Mouse (Mus musculus) heart, postnatal 4 days (tissue): Measurements from ENCODE around the gene Cox4i2. TPM values are rescaled to one million over a fixed set of nuclear protein-coding genes. Genes with fewer than 3 reads are reported as not detected.

Experiments used
- DNase-seq: peaks from one replicate; pipeline ENCODE4 v3.0.0; 2021
- microRNA-seq, 2 experiments: library from miRNA; unstranded; fragments of <30 nt; microRNA quantifications; one replicate each; pipeline ENCODE4 v1.2.0; 2021 to 2022
- total RNA-seq, 2 experiments: library from RNA; stranded (reverse); gene quantifications; 2 replicates each; pipeline ENCODE4 v1.2.3; 2021

The Cox4i2 gene
- total RNA-seq, 2 experiments from 2014 or later, result 13.7 to 15.1 TPM

DNA sequence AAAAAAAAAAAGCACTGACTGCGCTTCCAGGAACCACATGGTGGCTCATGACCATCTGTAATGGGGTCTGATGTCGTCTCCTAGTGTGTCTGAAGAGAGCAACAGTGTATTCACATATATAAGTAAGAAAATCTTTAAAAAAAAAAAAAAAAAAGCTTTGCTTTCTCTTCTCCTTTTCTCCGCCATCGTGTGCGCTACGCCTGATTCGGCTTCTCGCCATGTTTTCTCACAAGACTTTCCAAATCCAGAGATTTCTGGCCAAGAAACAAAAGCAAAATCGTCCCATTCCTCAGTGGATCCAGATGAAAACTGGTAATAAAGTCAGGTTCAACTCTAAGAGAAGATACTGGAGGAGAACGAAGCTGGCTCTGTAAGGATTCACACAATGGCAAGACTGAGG, 48.3 kb downstream of the Cox4i2 start:
- DNase-seq, result no peak

DNA sequence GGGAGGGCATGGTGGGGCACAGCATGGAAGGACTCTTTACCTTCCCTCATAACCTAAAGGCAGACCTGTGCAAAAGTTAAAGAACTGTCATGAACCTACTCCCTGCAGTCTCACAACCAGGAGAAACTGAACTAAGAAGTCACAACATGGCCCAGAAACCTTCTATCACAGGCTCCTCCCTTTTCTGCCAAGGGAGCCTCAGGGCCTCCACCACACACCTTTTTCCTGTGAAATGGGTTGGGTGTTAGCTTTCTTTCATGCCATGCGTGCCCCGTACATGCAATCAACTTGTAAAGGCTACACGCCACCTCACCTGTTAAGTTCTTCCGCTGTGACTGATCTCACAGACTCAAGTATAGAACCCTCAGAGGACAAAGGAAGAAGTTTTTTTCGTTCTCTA, 49.1 kb downstream of the Cox4i2 start:
- no peak for DNase-seq

DNA sequence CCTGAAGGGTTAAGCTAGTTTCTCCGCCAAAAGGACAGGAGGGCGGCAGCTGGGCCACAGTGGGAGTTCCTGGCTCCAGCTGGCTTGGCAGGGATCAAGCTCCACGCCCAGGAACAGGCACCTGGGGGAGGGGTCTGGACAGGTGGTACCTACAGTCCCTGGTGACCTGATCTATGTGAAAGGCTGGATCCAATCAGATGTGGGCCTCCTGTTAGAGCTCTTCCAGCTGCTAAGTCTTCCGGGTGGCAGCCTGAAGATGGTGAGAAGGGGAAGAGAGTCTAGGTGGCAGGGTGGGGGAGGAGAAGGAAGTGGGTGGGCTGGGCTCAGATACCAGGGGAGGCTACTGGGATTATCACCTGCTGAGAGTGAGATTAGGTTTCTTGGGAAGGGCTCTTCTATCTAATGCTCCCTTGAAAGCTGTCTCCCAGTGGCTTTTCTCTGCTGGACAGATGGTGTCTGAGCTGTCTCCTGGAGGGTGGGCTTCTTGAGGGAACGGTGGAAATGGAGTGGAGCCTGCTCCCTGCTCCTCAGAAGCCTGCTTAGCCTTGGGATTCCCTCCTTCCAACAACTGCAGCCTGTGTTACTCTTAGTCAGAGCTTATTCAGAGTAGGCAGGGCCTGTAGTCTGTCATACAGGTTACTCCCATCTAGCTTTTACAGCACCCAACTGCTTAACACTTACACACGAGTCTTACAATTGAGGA, 50.6 kb downstream of the Cox4i2 start:
- no peak for DNase-seq

DNA sequence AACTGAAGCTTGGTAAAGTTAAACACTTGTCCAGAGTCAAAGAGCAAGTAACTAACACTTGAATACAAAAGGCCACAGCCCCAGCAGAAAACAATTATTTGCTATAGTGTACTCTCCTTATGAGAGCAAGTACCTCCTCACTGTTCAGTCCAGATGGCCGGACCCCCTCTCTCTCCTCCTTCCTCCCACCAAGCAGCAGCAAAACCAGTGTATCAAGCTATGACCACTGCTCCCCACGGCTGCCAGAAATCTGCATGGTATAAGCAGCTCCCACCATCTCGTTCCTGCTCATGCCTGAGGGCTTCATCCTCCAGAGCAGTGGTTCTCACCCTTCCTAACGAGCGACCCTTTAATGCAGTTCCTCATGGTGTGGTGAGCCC, 51.1 kb downstream of the Cox4i2 start:
- DNase-seq, result no peak

DNA sequence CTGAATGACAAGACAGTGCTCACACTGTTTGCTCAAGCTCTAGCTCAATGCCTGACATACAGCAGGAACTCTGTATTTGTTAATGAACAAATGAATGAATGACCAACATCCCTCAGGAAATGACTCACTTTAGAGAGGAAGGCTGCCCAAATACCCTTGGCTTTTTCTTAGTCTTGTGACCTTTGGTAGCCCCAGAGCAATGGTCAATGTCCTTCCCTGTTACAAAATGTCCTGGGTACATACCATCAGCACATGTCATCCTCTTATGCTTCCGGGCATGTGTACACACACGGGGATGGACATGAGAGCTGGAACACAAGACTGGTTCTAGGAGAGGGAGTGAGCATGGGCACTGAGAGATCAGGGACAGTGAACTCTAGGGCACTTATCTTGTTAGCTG, 52.1 kb downstream of the Cox4i2 start:
- no peak for DNase-seq

DNA sequence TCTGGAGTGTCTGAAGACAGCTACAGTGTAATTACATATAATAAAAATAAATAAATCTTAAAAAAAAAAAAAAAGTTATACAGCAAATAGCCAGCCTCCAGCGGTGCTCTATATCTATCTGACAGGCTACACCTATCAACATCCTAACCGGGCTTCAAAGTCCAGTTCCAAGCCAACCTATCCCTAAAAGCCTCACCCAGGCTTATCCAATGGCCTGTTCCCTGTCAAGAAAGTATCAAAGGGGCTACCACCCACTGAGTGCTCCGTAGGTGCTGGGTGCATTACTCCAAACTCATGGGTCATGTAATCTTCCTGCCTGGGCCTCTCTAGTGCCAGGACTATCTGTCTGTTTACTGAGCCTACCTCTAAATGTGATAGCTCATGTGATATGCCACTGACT, 54.2 kb downstream of the Cox4i2 start:
- no peak for DNase-seq

DNA sequence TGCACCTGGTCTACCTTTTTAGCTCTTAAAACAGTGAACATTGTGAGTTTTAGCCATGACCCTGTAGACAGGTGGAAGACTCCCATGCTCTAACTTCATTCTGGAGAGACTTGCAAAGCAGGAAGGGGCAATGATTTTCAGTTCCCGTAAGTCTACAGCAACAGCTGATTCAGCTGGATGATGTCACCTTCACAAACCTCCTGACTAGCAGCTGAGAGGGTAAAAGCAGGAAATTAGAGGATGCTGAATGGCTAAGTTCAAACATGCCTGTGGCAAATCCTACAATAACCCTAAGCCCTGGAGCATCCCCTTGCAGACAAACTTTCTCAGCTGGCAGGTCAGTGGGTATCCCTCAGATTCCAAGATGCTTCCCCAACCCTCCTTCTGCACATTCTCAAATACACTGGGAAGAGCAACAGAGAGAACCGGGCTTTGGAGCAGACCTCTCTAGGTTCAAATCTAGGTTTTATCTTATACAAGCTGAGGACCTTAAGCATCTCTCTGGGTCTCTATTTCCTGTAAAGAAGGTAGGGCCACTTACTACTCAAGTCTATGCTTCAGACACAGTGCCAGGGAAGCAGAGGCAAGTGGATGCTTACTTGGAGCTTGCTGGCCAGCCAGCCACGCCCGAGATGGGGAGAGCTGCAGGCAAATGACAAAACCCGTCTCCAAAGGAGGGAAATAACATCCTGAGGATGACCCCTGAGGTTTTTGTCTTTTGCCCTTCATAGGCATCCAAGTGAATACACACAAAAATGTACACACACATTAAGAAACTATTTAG, 56.4 kb downstream of the Cox4i2 start:
- DNase-seq, result no peak

DNA sequence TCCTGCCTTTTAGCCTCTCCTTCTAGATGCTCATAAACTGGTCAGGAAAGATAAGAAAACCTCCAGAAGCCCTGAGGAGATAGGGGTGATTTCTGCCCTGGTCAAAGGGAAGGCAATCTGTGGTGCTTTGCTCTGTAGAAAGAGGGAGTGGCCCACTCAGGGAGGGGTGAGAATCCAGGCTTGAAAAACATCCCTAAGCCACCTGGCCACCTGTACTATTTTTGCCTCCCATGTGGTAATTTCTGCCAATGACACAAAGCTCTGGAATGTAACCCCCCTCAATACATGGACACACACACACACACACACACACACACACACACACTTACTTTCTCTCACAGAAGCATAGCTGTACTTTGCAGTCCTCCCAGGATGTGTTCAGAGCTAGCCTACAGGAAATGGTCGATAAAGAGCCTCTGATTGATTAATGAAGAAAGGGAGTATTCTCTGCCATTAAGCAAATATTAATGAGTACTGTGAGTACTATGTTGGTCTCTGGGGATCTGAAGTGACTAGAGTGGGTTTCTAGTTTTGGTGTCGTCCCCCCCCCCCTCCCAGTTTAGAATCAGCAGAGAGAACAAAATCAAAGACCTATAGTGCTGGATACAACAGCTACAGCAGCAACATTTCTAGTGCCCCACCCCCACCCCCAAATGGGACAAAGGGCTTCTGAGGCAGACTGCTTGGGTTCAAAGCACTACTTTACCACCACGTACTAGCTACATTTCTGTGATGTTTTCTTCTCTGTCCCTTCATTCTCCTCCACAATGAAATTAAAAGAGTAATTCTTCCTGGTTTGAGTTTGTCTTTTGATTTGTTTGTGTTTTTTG, 57.6 kb downstream of the Cox4i2 start:
- DNase-seq, result no peak

DNA sequence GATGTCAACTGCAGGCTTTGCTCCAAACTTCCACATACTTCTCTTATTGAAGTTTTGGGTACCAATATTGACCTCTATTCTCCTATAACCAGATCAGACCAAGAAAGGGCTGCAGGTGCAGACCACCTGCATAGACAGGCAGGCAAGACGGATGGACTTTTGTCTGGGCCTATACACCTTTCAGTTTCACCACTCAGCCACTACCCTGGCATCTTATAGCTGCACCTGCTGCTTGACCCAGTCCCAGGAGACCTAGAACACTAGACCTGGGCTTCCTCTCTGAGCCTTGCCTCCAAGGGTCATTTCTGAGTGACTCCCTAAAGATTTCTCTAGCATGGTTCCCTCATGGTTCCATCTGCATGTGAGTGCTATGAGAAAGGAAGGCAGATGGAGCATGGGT, 59.3 kb downstream of the Cox4i2 start:
- no peak for DNase-seq

DNA sequence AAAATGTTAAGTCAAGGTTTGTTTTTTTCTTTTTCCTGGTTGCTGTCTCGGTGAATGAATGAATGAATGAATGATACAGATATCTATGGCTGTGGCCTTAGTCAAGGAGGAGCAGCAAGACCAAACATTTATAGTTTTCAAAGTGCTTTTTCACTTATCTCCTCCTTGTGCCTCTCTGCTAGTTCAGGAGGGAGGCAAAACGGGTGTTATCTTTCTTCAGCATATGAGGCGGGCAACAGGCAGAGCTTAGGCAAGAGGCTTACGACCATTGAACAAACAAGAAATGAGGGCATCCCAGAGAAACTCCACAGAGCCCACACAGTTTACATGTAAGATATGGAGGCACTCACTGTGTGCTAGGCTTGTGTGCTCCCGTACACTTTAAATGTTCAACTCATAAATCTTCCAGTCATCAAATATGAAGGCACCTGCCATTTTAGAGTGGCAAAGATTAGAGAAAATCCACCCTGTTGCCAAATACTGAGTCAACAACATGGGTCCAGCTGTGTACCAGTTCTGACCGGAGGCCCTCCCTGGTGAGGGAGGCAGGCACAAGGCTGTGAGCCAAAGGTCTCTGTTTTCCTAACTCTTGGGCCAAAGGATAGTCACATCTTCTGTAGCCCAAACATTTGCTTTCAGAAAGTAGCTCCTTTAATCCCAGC, 60.4 kb downstream of the Cox4i2 start:
- no peak for DNase-seq

Small RNA genes within 50 kb of the gene (microRNA-seq; reads per million reads assigned to microRNA genes)
- 0 reads per million in 2 experiments for gene Gm23802

Other genes with a start within 250 kb of the Cox4i2 start
- gene Defb26, start 242.5 kb upstream of the Cox4i2 start, total RNA-seq, result not detected
- not detected for gene Defb28, start 235.9 kb upstream of the Cox4i2 start, total RNA-seq
- not detected for gene Defb29, start 214.1 kb upstream of the Cox4i2 start, total RNA-seq
- not detected for gene Gm17416, start 184.8 kb upstream of the Cox4i2 start, total RNA-seq
- not detected for gene Defb21, start 181.4 kb upstream of the Cox4i2 start, total RNA-seq
- gene Defb19, start 173.9 kb upstream of the Cox4i2 start, total RNA-seq, result not detected
- gene Defb45, start 154.8 kb upstream of the Cox4i2 start, total RNA-seq, result not detected
- gene Defb36, start 149.8 kb upstream of the Cox4i2 start, total RNA-seq, result not detected
- gene Defb25, start 131.1 kb upstream of the Cox4i2 start, total RNA-seq, result not detected
- gene Rem1, start 127.2 kb upstream of the Cox4i2 start, total RNA-seq, result 10 to 100 TPM; 13.5 to 13.9 TPM
- 10 to 100 TPM; 54.1 to 54.2 TPM for gene H13, start 84.7 kb upstream of the Cox4i2 start, total RNA-seq
- gene Mcts2, start 67.1 kb upstream of the Cox4i2 start, total RNA-seq, result 10 to 100 TPM; 19.9 to 20.2 TPM
- 10 to 100 TPM; 71.8 to 76.6 TPM for gene Id1, start 17.9 kb upstream of the Cox4i2 start, total RNA-seq
- 10 to 100 TPM; 39.0 to 45.0 TPM for gene Bcl2l1, start 77.6 kb downstream of the Cox4i2 start, total RNA-seq
- gene Tpx2, start 93.8 kb downstream of the Cox4i2 start, total RNA-seq, result 10 to 100 TPM; 42.4 to 51.9 TPM
- under 1 TPM; 0.26 to 0.38 TPM for gene Mylk2, start 157.2 kb downstream of the Cox4i2 start, total RNA-seq
- 10 to 100 TPM in 1 of 2 experiments, 1 to 10 TPM in 1; 8.1 to 10.6 TPM for gene Foxs1, start 179.0 kb downstream of the Cox4i2 start, total RNA-seq
- gene Dusp15, start 197.5 kb downstream of the Cox4i2 start, total RNA-seq, result under 1 TPM; 0.10 to 0.41 TPM
- gene Ttll9, start 208.3 kb downstream of the Cox4i2 start, total RNA-seq, result not detected